ENCODE assay signal across 26 mouse cellular contexts in the genomic region with DNA sequence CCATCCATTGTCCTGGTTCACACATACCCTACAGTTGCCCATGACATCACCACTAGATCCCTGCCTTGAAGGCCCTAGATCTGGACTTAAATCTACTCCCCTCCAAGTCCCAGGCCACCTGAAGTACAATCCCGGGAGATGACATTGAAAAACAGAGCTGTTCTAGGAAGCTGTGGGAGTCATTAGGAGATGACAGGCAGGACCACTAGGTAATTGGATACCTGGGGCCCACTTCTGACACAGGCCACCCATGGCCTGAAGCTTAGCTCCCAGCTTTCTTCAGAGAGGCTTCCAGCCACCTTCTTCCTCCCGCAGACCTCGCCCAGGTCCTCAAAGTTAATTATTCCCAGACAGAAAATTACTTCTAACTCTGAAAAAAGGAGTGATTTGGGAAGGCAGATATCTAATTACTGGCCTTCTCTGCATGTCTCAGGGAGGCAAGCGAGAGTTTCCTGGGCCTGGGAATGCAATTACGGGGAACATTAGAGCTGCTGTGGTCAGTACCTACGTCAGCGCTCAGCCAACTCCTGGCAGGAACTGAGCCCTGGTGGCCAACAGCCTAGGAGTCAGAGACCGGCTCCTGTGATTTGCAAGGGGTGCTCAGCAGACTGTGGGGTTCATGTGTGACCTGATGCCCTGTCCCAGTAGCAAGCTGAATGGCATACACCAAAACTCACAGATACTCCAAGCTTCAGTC. TPM values are rescaled to one million over a fixed set of nuclear protein-coding genes. Genes with fewer than 3 reads are reported as not detected.
DNase-seq lines count a peak whose midpoint lies in the region; ATAC-seq and TF ChIP-seq lines count a peak whose summit lies in the region.
"Had no signal": no experiment of that assay in that cellular context is flagged by ENCODE, and none has a peak within 500 bp of the region (broad histone marks: within the 10 kb centered on the region; RNA-seq: fewer than 3 reads in every experiment).

No protein-coding gene starts in this region.

- H3K4me3 ChIP-seq in embryonic facial prominence, embryonic 14.5 days (ENCODE audit: low read depth, low read length): no peak overlapping the region
- no peak overlapping the region for H3K4me3 ChIP-seq in kidney, postnatal 0 days (replicated peaks; ENCODE audit: low read depth, low read length)
- H3K4me3 ChIP-seq in stomach, postnatal 0 days (ENCODE audit: low read depth, low read length): no peak overlapping the region
- H3K4me3 ChIP-seq: hindbrain, embryonic 12.5 days; layer of hippocampus, adult 2 months; limb, embryonic 13.5 days; liver, embryonic 13.5 days; midbrain, embryonic 15.5 days; myocyte had no signal

- 0 out of 2 replicates have a peak, but pooled peaks cover 7% of the 10 kb centered on the region for H3K9me3 ChIP-seq in embryonic facial prominence, embryonic 14.5 days (ENCODE audit: control insufficient read depth, low read length)
- H3K9me3 ChIP-seq in kidney, postnatal 0 days (replicated peaks; ENCODE audit: low read length): no peaks in the 10 kb centered on the region
- H3K9me3 ChIP-seq in stomach, postnatal 0 days (ENCODE audit: control insufficient read depth, low read length): no peaks in the 10 kb centered on the region
- H3K9me3 ChIP-seq: limb, embryonic 13.5 days; liver, embryonic 13.5 days; midbrain, embryonic 15.5 days had no signal

- ATAC-seq in embryonic facial prominence, embryonic 14.5 days (ENCODE audit: low read depth): peak; percentile 68; the same call in 1 of the 2 replicates
- peak; percentile 62; the same call in 1 of the 2 replicates for ATAC-seq in kidney, postnatal 0 days (replicated peaks; ENCODE audit: low FRiP score, low read depth)
- ATAC-seq in stomach, postnatal 0 days (ENCODE audit: low FRiP score, low TSS enrichment): no peak
- ATAC-seq: CD4-positive, CD25-positive, alpha-beta regulatory T cell, adult 4 months; forebrain, embryonic 14.5 days; inflammation-experienced regulatory T-cells, adult 6 months; midbrain, embryonic 15.5 days had no signal

- TF ChIP-seq EP300 in stomach, postnatal 0 days (optimal IDR thresholded peaks at IDR 0.05): no peak

- no peak overlapping the region for H3K4me2 ChIP-seq in embryonic facial prominence, embryonic 14.5 days (ENCODE audit: low read depth, low read length)
- no peak overlapping the region for H3K4me2 ChIP-seq in kidney, postnatal 0 days (ENCODE audit: low read length)
- H3K4me2 ChIP-seq in stomach, postnatal 0 days (replicated peaks; ENCODE audit: low read depth): no peak overlapping the region
- H3K4me2 ChIP-seq: hindbrain, embryonic 12.5 days; limb, embryonic 13.5 days; liver, embryonic 13.5 days; lung, embryonic 14.5 days; midbrain, embryonic 15.5 days had no signal

- H3K9ac ChIP-seq in embryonic facial prominence, embryonic 14.5 days (ENCODE audit: low read depth, low read length): no peak overlapping the region
- no peak overlapping the region for H3K9ac ChIP-seq in kidney, postnatal 0 days (ENCODE audit: low read depth, low read length)
- H3K9ac ChIP-seq in stomach, postnatal 0 days (ENCODE audit: low read length): no peak overlapping the region
- H3K9ac ChIP-seq: hindbrain, embryonic 12.5 days; limb, embryonic 13.5 days; liver, embryonic 13.5 days; lung, embryonic 14.5 days; midbrain, embryonic 15.5 days had no signal

- H3K27me3 ChIP-seq in embryonic facial prominence, embryonic 14.5 days (replicated peaks; ENCODE audit: control insufficient read depth, insufficient read depth, low read length): no peaks in the 10 kb centered on the region
- no peaks in the 10 kb centered on the region for H3K27me3 ChIP-seq in kidney, postnatal 0 days (ENCODE audit: insufficient read depth, low read length)
- H3K27me3 ChIP-seq in stomach, postnatal 0 days (ENCODE audit: control insufficient read depth, insufficient read depth, low read length): no peaks in the 10 kb centered on the region
- H3K27me3 ChIP-seq: hindbrain, embryonic 12.5 days; limb, embryonic 13.5 days; liver, embryonic 13.5 days; midbrain, embryonic 15.5 days had no signal

- TF ChIP-seq CTCF in kidney, postnatal 0 days (IDR thresholded peaks at IDR 0.05; ENCODE audit: low read depth): no peak
- TF ChIP-seq CTCF in stomach, postnatal 0 days (IDR thresholded peaks at IDR 0.05; ENCODE audit: low read depth): no peak

- H3K36me3 ChIP-seq in embryonic facial prominence, embryonic 14.5 days (ENCODE audit: control insufficient read depth, insufficient read depth, low read length): no peaks in the 10 kb centered on the region
- H3K36me3 ChIP-seq in kidney, postnatal 0 days (ENCODE audit: insufficient read depth, low read length): no peaks in the 10 kb centered on the region
- no peaks in the 10 kb centered on the region for H3K36me3 ChIP-seq in stomach, postnatal 0 days (ENCODE audit: control insufficient read depth, insufficient read depth, low read length)
- H3K36me3 ChIP-seq: hindbrain, embryonic 12.5 days; limb, embryonic 13.5 days; liver, embryonic 13.5 days; midbrain, embryonic 15.5 days had no signal

- H3K27ac ChIP-seq in embryonic facial prominence, embryonic 14.5 days (replicated peaks; ENCODE audit: low read depth, low read length): no peak overlapping the region
- H3K27ac ChIP-seq in kidney, postnatal 0 days: 0 out of 2 replicates have a peak overlapping the region, but pooled peaks have one; percentile 13
- H3K27ac ChIP-seq in stomach, postnatal 0 days (replicated peaks): no peak overlapping the region
- H3K27ac ChIP-seq: hindbrain, embryonic 12.5 days; layer of hippocampus, adult 2 months; limb, embryonic 13.5 days; liver, embryonic 13.5 days; midbrain, embryonic 15.5 days had no signal

- intact Hi-C loops in left cerebral cortex, postnatal 14 days (cut with DNase I): no loop called here

- no peaks in the 10 kb centered on the region for H3K4me1 ChIP-seq in embryonic facial prominence, embryonic 14.5 days (ENCODE audit: control insufficient read depth, insufficient read depth, low read length)
- no peaks in the 10 kb centered on the region; the same call in 1 of the 2 replicates for H3K4me1 ChIP-seq in kidney, postnatal 0 days (replicated peaks; ENCODE audit: insufficient read depth, low read length)
- no peaks in the 10 kb centered on the region for H3K4me1 ChIP-seq in stomach, postnatal 0 days (replicated peaks; ENCODE audit: control insufficient read depth, insufficient read depth)
- H3K4me1 ChIP-seq: liver, embryonic 13.5 days; midbrain, embryonic 15.5 days had no signal

- peak; percentile 36 for DNase-seq in embryo, embryonic 10 days (ENCODE audit: low spot score)
- DNase-seq in embryo, embryonic 10.5 days (ENCODE audit: low spot score): no peak
- peak; percentile 67 for DNase-seq in MN1 (ENCODE audit: low spot score)
- peak; percentile 69 for DNase-seq in embryonic facial prominence, embryonic 14.5 days (ENCODE audit: low spot score)
- peak; percentile 82 for DNase-seq in kidney, postnatal 0 days (ENCODE audit: low spot score)
- DNase-seq in layer of hippocampus, adult 18-20 months (ENCODE audit: low spot score in 2 of 2): no peak
- DNase-seq in stomach, postnatal 0 days (ENCODE audit: low spot score): no peak
- DNase-seq in left cerebral cortex, postnatal 14 days (ENCODE audit: low spot score in 2 of 2): no peak
- DNase-seq: adrenal gland, postnatal 36 days; cerebellum, adult 18-20 months; cerebellum, postnatal 36 days; gastrocnemius, postnatal 25 days; liver, embryonic 13.5 days; lung, embryonic 14.5 days; lung, postnatal 36 days; right cerebral cortex, postnatal 14 days; thymus, adult 18-20 months; thymus, postnatal 4 days had no signal

- WGBS in embryonic facial prominence, embryonic 14.5 days: 38% methylated on average over 8 of the region's 8 CpGs
- WGBS in kidney, postnatal 0 days: 36% methylated on average over 8 of the region's 8 CpGs
- 78% methylated on average over 8 of the region's 8 CpGs for WGBS in stomach, postnatal 0 days

RNA-seq across cellular contexts. Expression of gene Rtl6, which starts 45.8 kb away (rescaled TPM):
- polyA plus RNA-seq in embryonic facial prominence, embryonic 14.5 days (2014; fragmentation: Nextera tagmentation; extraction: Ambion mirVana): 10.8 and 13.7 TPM in 2 replicates
- 11.2 and 11.6 TPM in 2 replicates for polyA plus RNA-seq in kidney, postnatal 0 days (2015; fragmentation: Nextera tagmentation; extraction: Ambion mirVana)
- total RNA-seq in layer of hippocampus, adult 18-20 months (2021): 10 to 100 TPM; 53.3 to 56.8 TPM
- polyA plus RNA-seq in stomach, postnatal 0 days (2015; fragmentation: Nextera tagmentation; extraction: Ambion mirVana): 3.5 and 3.8 TPM in 2 replicates
- 10 to 100 TPM; 57.5 to 65.8 TPM for total RNA-seq in left cerebral cortex, postnatal 14 days (2021)

Comparison
In these comparisons a context has a peak if more than half of its experiments do, and no peak if none do; other contexts are left out.
1. DNase-seq: peak in embryo, embryonic 10 days (single experiment), MN1 (single experiment), embryonic facial prominence, embryonic 14.5 days (single experiment) and kidney, postnatal 0 days (single experiment); none in embryo, embryonic 10.5 days (single experiment), layer of hippocampus, adult 18-20 months (0 of 2), stomach, postnatal 0 days (single experiment) and left cerebral cortex, postnatal 14 days (0 of 2).